Mouse (Mus musculus) olfactory bulb, adult 2 months (tissue): ENCODE results near the gene Tes.

Experiments
- CTCF ChIP-seq: fragments of 200-500 bp; IDR thresholded peaks from 2 replicates; pipeline ENCODE4 v1.5.1; 2012; ENCODE audit warnings: low read depth, mild to moderate bottlenecking, low read length, moderate library complexity; ENCODE audit not compliant: insufficient read depth
- POLR2A ChIP-seq: fragments of 200-500 bp; IDR thresholded peaks from 2 replicates; pipeline ENCODE4 v1.6.1; 2012; ENCODE audit warnings: mild to moderate bottlenecking, low read depth, low read length, moderate library complexity; ENCODE audit not compliant: insufficient read depth

DNA sequence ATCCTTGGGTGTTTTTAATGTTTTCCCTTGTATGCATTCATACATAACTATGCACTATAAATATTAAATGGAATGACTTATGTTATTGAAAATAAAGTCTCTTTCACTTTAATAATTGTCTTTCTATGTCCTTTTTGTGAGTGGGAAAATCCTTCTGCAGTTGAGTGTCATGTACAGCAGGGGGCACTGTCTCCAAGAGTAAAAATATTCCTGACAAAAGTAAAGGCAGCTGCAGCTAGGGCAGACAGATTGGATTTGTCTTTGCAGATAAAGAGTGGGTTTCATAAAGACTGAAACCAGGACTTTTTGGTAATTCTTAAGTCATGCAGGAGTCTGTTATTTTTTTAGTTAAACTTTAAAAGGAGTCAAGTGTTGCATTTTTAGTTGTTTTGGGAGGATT lies 40.8 kb downstream of the Tes start:
- TF ChIP-seq CTCF (no peak), POLR2A (no peak)
